ENCODE assay signal across 9 mouse cellular contexts in genomic region chr16:35603729-35604522, GRCm38 (mm10).
DNase-seq lines count a peak whose midpoint lies in the region; ATAC-seq lines count a peak whose summit lies in the region.
"Had no signal": no experiment of that assay in that cellular context is flagged by ENCODE, and none has a peak within 500 bp of the region (broad histone marks: within the 10 kb centered on the region; RNA-seq: fewer than 3 reads in every experiment).

No protein-coding gene starts in this region.

- WGBS in midbrain, embryonic 10.5 days = 68% methylated on average over 20 of the region's 20 CpGs
- WGBS in midbrain, embryonic 14.5 days = 46% methylated on average over 20 of the region's 20 CpGs
- 45% methylated on average over 20 of the region's 20 CpGs for WGBS in kidney, embryonic 14.5 days
- 49% methylated on average over 20 of the region's 20 CpGs for WGBS in stomach, embryonic 14.5 days

- H3K4me1 ChIP-seq in midbrain, embryonic 10.5 days = peaks cover 91% of the 10 kb centered on the region
- peaks cover 47% of the 10 kb centered on the region for H3K4me1 ChIP-seq in midbrain, embryonic 14.5 days (ENCODE audit: control insufficient read depth, insufficient read depth, low read length)
- H3K4me1 ChIP-seq in kidney, embryonic 14.5 days (ENCODE audit: control insufficient read depth, insufficient read depth, low read length) = peaks cover 10% of the 10 kb centered on the region; the same call in 1 of the 2 replicates
- H3K4me1 ChIP-seq in stomach, embryonic 14.5 days (ENCODE audit: control insufficient read depth, insufficient read depth, low read length) = peaks cover 6% of the 10 kb centered on the region; the same call in 1 of the 2 replicates

- ATAC-seq in midbrain, embryonic 14.5 days (ENCODE audit: low FRiP score, low TSS enrichment) = no peak
- ATAC-seq in kidney, embryonic 14.5 days (ENCODE audit: low FRiP score, low TSS enrichment) = peak; percentile 54; the same call in 1 of the 2 replicates
- ATAC-seq in stomach, embryonic 14.5 days (ENCODE audit: insufficient number of reproducible peaks, insufficient read depth, low FRiP score, low read depth) = peak; percentile 67; the same call in 1 of the 2 replicates

- no peak overlapping the region for H3K4me2 ChIP-seq in midbrain, embryonic 14.5 days (ENCODE audit: low read length)
- H3K4me2 ChIP-seq in kidney, embryonic 14.5 days (replicated peaks; ENCODE audit: low read depth, low read length) = no peak overlapping the region
- H3K4me2 ChIP-seq in stomach, embryonic 14.5 days (replicated peaks; ENCODE audit: low read depth, low read length) = no peak overlapping the region

- H3K27me3 ChIP-seq in midbrain, embryonic 10.5 days (ENCODE audit: low read depth, poor library complexity, severe bottlenecking) = no peaks in the 10 kb centered on the region
- no peaks in the 10 kb centered on the region for H3K27me3 ChIP-seq in midbrain, embryonic 14.5 days (ENCODE audit: control insufficient read depth, insufficient read depth, low read length)
- H3K27me3 ChIP-seq in kidney, embryonic 14.5 days (ENCODE audit: control insufficient read depth, insufficient read depth, low read length) = no peaks in the 10 kb centered on the region
- H3K27me3 ChIP-seq in stomach, embryonic 14.5 days (ENCODE audit: control insufficient read depth, insufficient read depth, low read length) = no peaks in the 10 kb centered on the region

- H3K4me3 ChIP-seq in midbrain, embryonic 10.5 days = no peak overlapping the region
- no peak overlapping the region for H3K4me3 ChIP-seq in midbrain, embryonic 14.5 days (replicated peaks; ENCODE audit: low read depth, low read length)
- H3K4me3 ChIP-seq in kidney, embryonic 14.5 days (ENCODE audit: low read length) = no peak overlapping the region
- H3K4me3 ChIP-seq in stomach, embryonic 14.5 days (ENCODE audit: low read depth, low read length) = no peak overlapping the region
- H3K4me3 ChIP-seq: erythroblast, embryonic 14.5 days had no signal

- peak overlapping the region; percentile 34; the same call in 1 of the 2 replicates for H3K27ac ChIP-seq in midbrain, embryonic 10.5 days (replicated peaks)
- no peak overlapping the region for H3K27ac ChIP-seq in midbrain, embryonic 14.5 days (replicated peaks; ENCODE audit: low read depth, low read length)
- H3K27ac ChIP-seq in kidney, embryonic 14.5 days (ENCODE audit: low read depth, low read length) = peak overlapping the region; percentile 11; the same call in 1 of the 2 replicates
- no peak overlapping the region; the same call in 1 of the 2 replicates for H3K27ac ChIP-seq in stomach, embryonic 14.5 days (ENCODE audit: low read length)
- H3K27ac ChIP-seq: liver, embryonic 14.5 days had no signal

- H3K9me3 ChIP-seq in midbrain, embryonic 10.5 days (replicated peaks) = no peaks in the 10 kb centered on the region
- no peaks in the 10 kb centered on the region for H3K9me3 ChIP-seq in midbrain, embryonic 14.5 days (ENCODE audit: control insufficient read depth, low read length)
- no peaks in the 10 kb centered on the region for H3K9me3 ChIP-seq in kidney, embryonic 14.5 days (ENCODE audit: control insufficient read depth, low read length)
- H3K9me3 ChIP-seq in stomach, embryonic 14.5 days (ENCODE audit: control insufficient read depth, low read depth, low read length) = no peaks in the 10 kb centered on the region

- peaks cover 35% of the 10 kb centered on the region for H3K36me3 ChIP-seq in midbrain, embryonic 10.5 days
- no peaks in the 10 kb centered on the region for H3K36me3 ChIP-seq in midbrain, embryonic 14.5 days (ENCODE audit: control insufficient read depth, insufficient read depth, low read length)
- no peaks in the 10 kb centered on the region for H3K36me3 ChIP-seq in kidney, embryonic 14.5 days (ENCODE audit: control insufficient read depth, insufficient read depth, low read length)
- H3K36me3 ChIP-seq in stomach, embryonic 14.5 days (ENCODE audit: control insufficient read depth, insufficient read depth, low read length) = no peaks in the 10 kb centered on the region

- H3K9ac ChIP-seq in midbrain, embryonic 14.5 days (replicated peaks; ENCODE audit: low read length) = no peak overlapping the region
- no peak overlapping the region for H3K9ac ChIP-seq in kidney, embryonic 14.5 days (ENCODE audit: low read depth, low read length)
- no peak overlapping the region for H3K9ac ChIP-seq in stomach, embryonic 14.5 days (replicated peaks; ENCODE audit: low read depth, low read length)
- H3K9ac ChIP-seq: liver, embryonic 14.5 days had no signal

- DNase-seq in midbrain, embryonic 10.5 days (ENCODE audit: low spot score) = no peak
- DNase-seq in midbrain, embryonic 14.5 days = no peak
- DNase-seq in heart, adult 8-10 months (ENCODE audit: low spot score) = peak; percentile 36
- no peak for DNase-seq in cerebellum, adult 9-10 months
- DNase-seq in cerebellum, postnatal 25 days = no peak

Comparison
In these comparisons a context has a peak if more than half of its experiments do, and no peak if none do; other contexts are left out.
1. H3K27ac ChIP-seq: peak in midbrain, embryonic 10.5 days (single experiment) and kidney, embryonic 14.5 days (single experiment); none in midbrain, embryonic 14.5 days (single experiment) and stomach, embryonic 14.5 days (single experiment).